Mouse (Mus musculus) stomach, postnatal 0 days (tissue): ENCODE data around the gene Ust.
"Not testable (repeated sequence)": the region's sequence is repeated elsewhere in the genome, so short reads cannot be mapped to it uniquely, and the experiment has no call there.

Experiments
- CTCF ChIP-seq: IDR thresholded peaks from 2 replicates; pipeline ENCODE4 v1.5.1; 2016; ENCODE audit warnings: antibody characterized with exemption, low read depth, mild to moderate bottlenecking, moderate library complexity
- EP300 ChIP-seq: optimal IDR thresholded peaks from 2 replicates; pipeline ENCODE3; 2016; ENCODE audit warnings: antibody characterized with exemption

DNA sequence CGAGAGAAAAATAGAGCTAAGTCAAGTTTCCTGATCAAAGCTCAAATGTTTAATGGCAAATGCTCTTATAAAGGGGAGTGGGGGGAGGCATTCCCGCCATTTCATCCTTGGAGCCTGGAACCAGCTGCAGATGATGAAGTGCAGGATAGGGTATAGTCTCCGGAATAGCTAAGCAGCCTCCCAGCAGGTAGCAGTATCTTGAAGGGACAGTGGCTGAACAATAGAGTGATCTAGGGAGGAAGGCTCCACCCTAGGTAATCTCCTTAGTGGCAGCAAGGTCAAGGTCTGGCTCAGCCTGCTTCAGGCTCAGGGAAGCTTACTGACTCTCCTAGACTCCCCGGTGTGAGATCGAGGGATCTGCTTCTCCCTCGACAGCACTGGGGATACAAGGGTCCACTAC lies 40.9 kb upstream of the Ust start:
- TF ChIP-seq CTCF, EP300: not testable (repeated sequence)
